Mouse (Mus musculus) embryonic facial prominence, embryonic 14.5 days (tissue): Measurements from ENCODE around the gene Foxp1. TPM values are rescaled to one million over a fixed set of nuclear protein-coding genes. Genes with fewer than 3 reads are reported as not detected.

Experiments
- ATAC-seq: fragments of 200-750 bp; cut with Nextera tagmentation; 2 replicates; pipeline ENCODE4 v1.8.0; 2017; ENCODE audit warnings: low read depth, moderate number of reproducible peaks, moderate TSS enrichment
- DNase-seq: peaks from one replicate; pipeline ENCODE4 v3.0.0-alpha.2; 2015; ENCODE audit warnings: low spot score
- H3K27ac ChIP-seq: fragments of 300-500 bp; sonication (generic); replicated peaks from 2 replicates; pipeline ENCODE4 v1.5.1; 2014; ENCODE audit warnings: low read depth, mild to moderate bottlenecking, low read length, moderate library complexity
- H3K27me3 ChIP-seq: fragments of 300-500 bp; sonication (generic); replicated peaks from 2 replicates; pipeline ENCODE4 v1.6.1; 2014; ENCODE audit warnings: low read length; ENCODE audit not compliant: control insufficient read depth, insufficient read depth
- H3K36me3 ChIP-seq: fragments of 300-500 bp; sonication (generic); 2 replicates; pipeline ENCODE4 v1.6.1; 2014; ENCODE audit warnings: low read length, mixed read lengths; ENCODE audit not compliant: control insufficient read depth, insufficient read depth
- H3K4me1 ChIP-seq: fragments of 300-500 bp; sonication (generic); 2 replicates; pipeline ENCODE4 v1.6.1; 2014; ENCODE audit warnings: antibody characterized with exemption, low read length; ENCODE audit not compliant: control insufficient read depth, insufficient read depth
- H3K4me2 ChIP-seq: fragments of 300-500 bp; sonication (generic); 2 replicates; pipeline ENCODE4 v1.6.1; 2014; ENCODE audit warnings: low read depth, mild to moderate bottlenecking, low read length, moderate library complexity, mixed read lengths
- H3K4me3 ChIP-seq: fragments of 300-500 bp; sonication (generic); 2 replicates; pipeline ENCODE4 v1.5.1; 2014; ENCODE audit warnings: low read depth, mild to moderate bottlenecking, low read length
- H3K9ac ChIP-seq: fragments of 300-500 bp; sonication (generic); 2 replicates; pipeline ENCODE4 v1.6.1; 2014; ENCODE audit warnings: low read depth, mild to moderate bottlenecking, low read length, moderate library complexity, mixed read lengths
- H3K9me3 ChIP-seq: fragments of 300-500 bp; sonication (generic); 2 replicates; pipeline ENCODE4 v1.6.1; 2016; ENCODE audit warnings: low read length; ENCODE audit not compliant: control insufficient read depth
- WGBS: fragments of 180-500 bp; shearing (Covaris S2); extraction: QIAGEN DNeasy Blood & Tissue Kit; methylation state at CpG from one replicate; pipeline ENCODE4 v1.1.7; 2014; 5-methylcytosine and 5-hydroxymethylcytosine counted together
- polyA plus RNA-seq: library from polyadenylated mRNA; unstranded; fragments of >200 nt; fragmentation: Nextera tagmentation; extraction: Ambion mirVana; gene quantifications from 2 replicates; pipeline ENCODE4 v1.2.1, GENCODE M21; 2014

Foxp1 gene
- polyA plus RNA-seq, 1 experiment from 2014 or later: 80.1 TPM

DNA sequence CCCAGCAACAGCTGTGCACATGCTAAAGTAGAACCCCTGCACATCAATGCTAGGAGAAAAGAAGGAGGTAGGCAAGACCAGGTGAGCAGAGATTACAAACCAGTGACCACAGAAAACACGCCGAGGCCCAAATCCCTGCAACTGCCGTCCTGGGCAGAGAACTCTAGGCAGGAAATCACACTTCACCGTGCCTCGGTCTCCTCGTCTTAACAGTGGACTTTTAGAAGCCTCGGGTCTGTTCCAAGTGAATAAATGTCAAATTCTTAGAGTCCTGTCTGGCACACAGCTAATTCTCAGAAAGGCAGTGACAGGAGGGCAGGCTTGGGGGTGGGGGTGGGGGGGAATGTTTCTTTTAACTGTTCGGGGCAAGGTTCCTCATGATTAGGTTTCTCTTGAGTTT is 220.6 kb downstream of the Foxp1 start:
- no peaks in the 10 kb centered on the region for H3K36me3 ChIP-seq
- H3K4me2 ChIP-seq: no peak overlapping the region
- H3K27me3 ChIP-seq: no peaks in the 10 kb centered on the region
- no peak for ATAC-seq
- H3K4me1 ChIP-seq: 0 out of 2 replicates have a peak, but pooled peaks cover 4% of the 10 kb centered on the region
- WGBS: 72% methylated on average over 8 of the region's 8 CpGs
- no peak overlapping the region for H3K27ac ChIP-seq
- no peak overlapping the region for H3K9ac ChIP-seq
- no peaks in the 10 kb centered on the region for H3K9me3 ChIP-seq
- DNase-seq: no peak
- H3K4me3 ChIP-seq: no peak overlapping the region

DNA sequence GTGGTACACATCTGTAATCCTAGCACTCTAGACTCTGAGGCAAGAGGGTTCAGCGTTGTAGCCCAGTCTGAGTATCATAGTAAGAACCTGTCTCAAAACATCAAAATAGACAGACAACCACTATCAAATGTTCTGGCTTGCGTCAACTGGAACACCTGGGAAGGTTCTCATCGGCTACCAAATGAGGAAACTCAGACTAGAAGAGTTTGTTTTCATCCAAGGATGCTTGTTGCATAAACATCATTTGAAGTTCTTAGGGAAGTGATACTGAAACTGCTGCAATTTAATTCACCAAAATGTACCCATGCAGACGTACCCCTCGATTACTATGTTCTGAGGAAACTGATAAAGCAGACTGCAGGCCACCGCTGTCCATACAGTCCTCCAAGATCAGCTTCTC is 222.3 kb downstream of the Foxp1 start:
- H3K36me3 ChIP-seq: no peaks in the 10 kb centered on the region
- DNase-seq (no peak), ATAC-seq (no peak)
- H3K27me3 ChIP-seq: no peaks in the 10 kb centered on the region
- H3K9me3 ChIP-seq: no peaks in the 10 kb centered on the region
- no peak overlapping the region for H3K4me3 ChIP-seq
- 87% methylated on average over 6 of the region's 6 CpGs for WGBS
- no peak overlapping the region for H3K27ac ChIP-seq
- no peak overlapping the region for H3K4me2 ChIP-seq
- H3K9ac ChIP-seq: no peak overlapping the region
- H3K4me1 ChIP-seq: 0 out of 2 replicates have a peak, but pooled peaks cover 4% of the 10 kb centered on the region

GRCm38 (mm10) chr6:99299196-99299595 is 223.3 kb downstream of the Foxp1 start:
- Histone ChIP-seq H3K4me3 (no peak overlapping the region), H3K9me3 (no peaks in the 10 kb centered on the region), H3K4me2 (no peak overlapping the region), H3K9ac (no peak overlapping the region), H3K4me1 (0 out of 2 replicates have a peak, but pooled peaks cover 4% of the 10 kb centered on the region), H3K27me3 (no peaks in the 10 kb centered on the region), H3K27ac (no peak overlapping the region), H3K36me3 (no peaks in the 10 kb centered on the region)
- ATAC-seq: no peak
- DNase-seq: no peak
- 79% methylated on average over 14 of the region's 14 CpGs for WGBS

DNA sequence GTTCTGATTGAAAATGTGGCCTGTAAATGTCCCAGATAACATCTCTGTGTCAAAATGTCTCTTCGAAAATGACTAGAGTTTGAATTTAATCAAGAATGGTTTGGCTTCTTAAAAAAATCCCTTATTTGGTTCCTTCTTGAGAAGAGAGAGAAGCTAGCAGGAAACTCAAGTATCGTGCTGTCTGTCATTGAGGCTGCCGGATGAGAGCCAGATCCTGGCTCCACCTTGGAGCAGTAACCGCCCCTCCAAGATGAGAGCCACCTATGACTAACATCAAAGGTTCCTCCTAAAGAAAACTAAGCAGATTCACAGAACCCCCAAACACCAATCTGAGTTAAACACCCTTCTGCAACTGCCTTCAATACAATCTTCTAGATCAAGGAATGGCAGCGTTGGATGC is 225.0 kb downstream of the Foxp1 start:
- 0 out of 2 replicates have a peak, but pooled peaks cover 4% of the 10 kb centered on the region for H3K4me1 ChIP-seq

DNA sequence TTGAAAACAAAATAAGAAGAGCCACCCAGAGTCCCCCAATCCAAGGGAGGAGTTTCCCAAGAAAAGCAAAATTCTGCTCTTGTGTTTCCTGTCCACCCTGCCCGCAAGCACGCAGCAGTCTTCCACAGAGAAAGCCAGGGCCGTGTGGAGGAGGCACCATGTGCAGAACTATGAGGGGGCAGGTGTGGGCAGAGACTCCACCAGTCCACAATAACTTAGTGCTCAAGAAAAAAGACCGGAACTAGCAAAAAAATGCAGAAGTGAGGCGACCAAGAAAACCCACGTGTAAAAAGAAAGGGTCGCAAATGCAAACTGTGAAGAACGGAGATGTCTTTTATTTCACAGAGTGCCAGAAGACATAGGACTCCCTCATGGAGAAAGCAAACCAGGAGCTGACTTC is 227.0 kb downstream of the Foxp1 start:
- Histone ChIP-seq H3K9ac (no peak overlapping the region), H3K4me1 (0 out of 2 replicates have a peak, but pooled peaks cover 4% of the 10 kb centered on the region), H3K4me3 (no peak overlapping the region), H3K27ac (no peak overlapping the region), H3K27me3 (no peaks in the 10 kb centered on the region), H3K36me3 (no peaks in the 10 kb centered on the region), H3K9me3 (no peaks in the 10 kb centered on the region), H3K4me2 (no peak overlapping the region)
- ATAC-seq (no peak), DNase-seq (no peak)
- 70% methylated on average over 8 of the region's 8 CpGs for WGBS

More for the DNA sequence above, 225.0 kb downstream of the Foxp1 start:
- Histone ChIP-seq H3K36me3 (no peaks in the 10 kb centered on the region), H3K27me3 (no peaks in the 10 kb centered on the region), H3K9me3 (no peaks in the 10 kb centered on the region), H3K9ac (no peak overlapping the region), H3K4me2 (no peak overlapping the region), H3K27ac (no peak overlapping the region), H3K4me3 (no peak overlapping the region)
- DNase-seq (no peak), ATAC-seq (no peak)
- WGBS: 86% methylated on average over 5 of the region's 5 CpGs

DNA sequence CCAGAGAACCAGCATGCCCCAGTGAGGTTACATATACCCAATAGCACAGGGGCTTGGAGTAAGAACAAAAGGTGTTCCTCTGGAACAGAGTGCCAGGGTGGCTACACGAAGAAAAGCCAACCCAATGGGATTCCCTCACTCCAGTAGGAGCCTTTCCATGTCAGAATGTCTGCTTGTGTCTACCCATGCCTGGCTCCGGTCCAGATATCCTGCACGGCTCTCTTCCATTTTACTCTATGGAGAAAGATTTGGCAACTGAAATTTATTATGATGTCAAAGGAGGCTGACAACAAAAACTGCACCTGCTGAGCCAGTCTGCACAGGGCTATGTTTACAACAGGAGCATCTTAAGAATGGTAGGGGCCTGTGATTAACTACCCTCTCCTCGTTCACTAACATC is 233.3 kb downstream of the Foxp1 start:
- Histone ChIP-seq H3K4me1 (peaks cover 3% of the 10 kb centered on the region), H3K27ac (no peak overlapping the region), H3K4me3 (no peak overlapping the region), H3K4me2 (no peak overlapping the region), H3K36me3 (no peaks in the 10 kb centered on the region), H3K9ac (no peak overlapping the region), H3K27me3 (no peaks in the 10 kb centered on the region), H3K9me3 (no peaks in the 10 kb centered on the region)
- WGBS: 66% methylated on average over 4 of the region's 4 CpGs
- DNase-seq (no peak), ATAC-seq (no peak)

- 65% methylated on average over 3 of the region's 3 CpGs for WGBS
- DNase-seq (no peak), ATAC-seq (no peak)
- Histone ChIP-seq H3K9me3 (no peaks in the 10 kb centered on the region), H3K27me3 (no peaks in the 10 kb centered on the region), H3K36me3 (no peaks in the 10 kb centered on the region), H3K4me2 (no peak overlapping the region), H3K4me3 (no peak overlapping the region), H3K27ac (no peak overlapping the region), H3K4me1 (peaks cover 3% of the 10 kb centered on the region), H3K9ac (no peak overlapping the region)
Observed at GRCm38 (mm10) chr6:99285026-99285425, 237.5 kb downstream of the Foxp1 start.

DNA sequence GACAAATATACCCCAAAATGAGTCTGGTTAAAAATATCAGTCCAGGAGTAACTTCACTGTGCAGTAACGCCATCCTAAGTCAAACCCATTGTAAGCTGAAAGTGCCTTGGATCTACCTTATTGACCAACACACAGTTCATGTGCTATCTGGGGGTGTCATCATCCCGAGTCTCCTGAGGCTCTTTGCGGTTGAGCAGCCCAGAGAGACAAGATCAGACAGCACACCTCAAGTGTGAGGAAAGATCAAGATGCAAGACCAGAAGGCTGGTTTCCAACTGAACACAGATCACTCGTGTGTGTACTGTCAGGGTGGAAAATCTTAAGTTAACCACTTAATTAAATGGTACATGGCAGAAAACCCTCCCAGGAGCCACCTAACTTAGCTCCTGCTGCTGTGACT is 238.5 kb downstream of the Foxp1 start:
- Histone ChIP-seq H3K36me3 (no peaks in the 10 kb centered on the region), H3K4me2 (no peak overlapping the region), H3K9me3 (no peaks in the 10 kb centered on the region), H3K27me3 (no peaks in the 10 kb centered on the region), H3K4me3 (no peak overlapping the region), H3K9ac (no peak overlapping the region), H3K4me1 (peaks cover 3% of the 10 kb centered on the region), H3K27ac (no peak overlapping the region)
- WGBS: 70% methylated on average over 4 of the region's 4 CpGs
- DNase-seq (no peak), ATAC-seq (no peak)

GRCm38 (mm10) chr6:99282866-99283657 is 239.5 kb downstream of the Foxp1 start:
- WGBS: 59% methylated on average over 15 of the region's 15 CpGs
- no peak for ATAC-seq
- Histone ChIP-seq H3K9me3 (no peaks in the 10 kb centered on the region), H3K27ac (no peak overlapping the region), H3K27me3 (no peaks in the 10 kb centered on the region), H3K4me1 (peaks cover 3% of the 10 kb centered on the region), H3K9ac (no peak overlapping the region), H3K4me2 (no peak overlapping the region), H3K36me3 (no peaks in the 10 kb centered on the region), H3K4me3 (no peak overlapping the region)
- no peak for DNase-seq
